Mouse (Mus musculus) cerebellum, adult 2 months (tissue): ENCODE results near the gene Prmt3. TPM values are rescaled to one million over a fixed set of nuclear protein-coding genes. Genes with fewer than 3 reads are reported as not detected.

Source experiments
- DNase-seq, 2 experiments: peaks; one replicate each; pipeline ENCODE4 v3.0.0; 2021
- H3K27ac ChIP-seq: fragments of 200-500 bp; 2 replicates; pipeline ENCODE4 v1.5.1; 2012; ENCODE audit warnings: low read length, control low read depth, inconsistent platforms; ENCODE audit not compliant: insufficient read depth
- H3K27me3 ChIP-seq: fragments of 200-500 bp; 2 replicates; pipeline ENCODE4 v1.6.1; 2012; ENCODE audit warnings: inconsistent platforms, mild to moderate bottlenecking, low read length, moderate library complexity; ENCODE audit not compliant: control insufficient read depth, insufficient read depth
- H3K4me1 ChIP-seq: fragments of 200-500 bp; 2 replicates; pipeline ENCODE4 v1.6.1; 2011; ENCODE audit warnings: low read length; ENCODE audit not compliant: control insufficient read depth, insufficient read depth
- H3K4me3 ChIP-seq: fragments of 200-500 bp; replicated peaks from 2 replicates; pipeline ENCODE3; 2011; ENCODE audit warnings: mild to moderate bottlenecking, low read depth, low read length, control low read depth; ENCODE audit not compliant: insufficient read depth
- CTCF ChIP-seq: fragments of 200-500 bp; IDR thresholded peaks from 2 replicates; pipeline ENCODE4 v1.5.1; 2011; ENCODE audit warnings: low read depth, mild to moderate bottlenecking, control low read depth, low read length, moderate library complexity, borderline replicate concordance; ENCODE audit not compliant: insufficient read depth
- POLR2A ChIP-seq: fragments of 200-500 bp; IDR thresholded peaks from 2 replicates; pipeline ENCODE4 v1.6.1; 2011; ENCODE audit warnings: low read length, control low read depth, borderline replicate concordance; ENCODE audit not compliant: insufficient read depth
- WGBS: fragments of 180-500 bp; shearing (Covaris S2); methylation state at CpG from one replicate; pipeline ENCODE4 v1.1.7; 2018; 5-methylcytosine and 5-hydroxymethylcytosine counted together
- polyA plus RNA-seq: library from polyadenylated mRNA; depleted of rRNA; stranded (reverse); fragments of >200 nt; gene quantifications from 2 replicates; pipeline ENCODE4 v1.2.3, GENCODE M21; 2012

Prmt3 gene
- polyA plus RNA-seq, 1 experiment: 31.1 TPM

DNA sequence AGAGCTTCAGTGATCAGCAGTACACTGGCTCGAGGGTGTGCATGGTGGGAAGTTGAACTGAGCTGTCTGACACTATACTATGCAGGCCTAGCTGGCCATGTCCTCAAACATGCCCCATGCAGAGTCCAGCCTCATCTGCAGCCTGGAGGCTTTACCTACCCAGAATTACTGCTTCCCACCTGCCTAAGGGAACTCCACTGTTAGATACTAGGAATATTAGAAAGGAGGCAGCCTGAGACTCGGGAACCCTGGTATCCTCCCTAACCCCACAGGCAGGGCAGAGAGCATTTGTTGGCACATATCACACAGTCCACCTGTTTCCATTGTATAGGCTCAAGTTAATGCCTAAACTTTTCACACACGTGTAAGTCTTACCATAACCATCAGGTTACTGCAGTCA, 561 bp upstream of the Prmt3 start:
- no peaks in the 10 kb centered on the region for H3K27me3 ChIP-seq
- no peak overlapping the region for H3K4me3 ChIP-seq
- H3K4me1 ChIP-seq: no peaks in the 10 kb centered on the region
- TF ChIP-seq POLR2A (no peak), CTCF (no peak)
- no peak overlapping the region for H3K27ac ChIP-seq
- no peak for DNase-seq
- WGBS: 37% methylated on average over 3 of the region's 3 CpGs

DNA sequence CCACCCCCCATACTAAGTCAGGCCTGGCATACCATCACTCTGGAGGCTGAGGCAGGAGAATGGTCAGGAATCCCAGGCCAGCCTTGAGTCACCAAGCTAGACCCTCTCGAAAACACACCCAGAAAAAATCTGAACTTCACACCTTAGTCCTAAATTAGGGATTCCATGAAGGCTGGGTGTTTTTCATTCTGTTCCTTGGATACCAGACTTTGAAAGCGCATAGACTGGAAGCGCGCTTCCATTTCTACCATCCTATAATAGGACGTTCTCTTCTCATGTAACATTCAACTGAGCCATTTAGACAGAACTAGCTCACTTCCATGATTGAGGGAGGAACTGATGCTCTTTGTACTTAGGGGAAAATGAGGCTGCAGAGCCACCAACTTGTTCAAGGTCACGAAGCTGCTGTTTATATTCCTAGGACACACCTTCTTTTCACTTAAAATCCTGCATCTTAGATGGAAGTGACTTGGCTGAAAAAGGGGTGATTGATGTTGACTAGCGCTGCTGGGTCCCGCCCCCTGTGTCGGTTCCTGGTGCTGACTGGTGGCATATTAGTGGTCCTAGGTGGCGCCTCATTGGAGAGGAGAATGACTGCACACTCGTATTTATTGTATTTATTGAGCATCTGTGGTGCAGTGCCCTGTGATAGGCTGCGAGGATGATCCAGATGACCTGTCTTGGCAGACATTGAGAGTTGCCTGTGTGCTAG, 914 bp downstream of the Prmt3 start:
- no peak for DNase-seq
- no peak for TF ChIP-seq POLR2A
- no peak for TF ChIP-seq CTCF
- 74% methylated on average over 12 of the region's 12 CpGs for WGBS

DNA sequence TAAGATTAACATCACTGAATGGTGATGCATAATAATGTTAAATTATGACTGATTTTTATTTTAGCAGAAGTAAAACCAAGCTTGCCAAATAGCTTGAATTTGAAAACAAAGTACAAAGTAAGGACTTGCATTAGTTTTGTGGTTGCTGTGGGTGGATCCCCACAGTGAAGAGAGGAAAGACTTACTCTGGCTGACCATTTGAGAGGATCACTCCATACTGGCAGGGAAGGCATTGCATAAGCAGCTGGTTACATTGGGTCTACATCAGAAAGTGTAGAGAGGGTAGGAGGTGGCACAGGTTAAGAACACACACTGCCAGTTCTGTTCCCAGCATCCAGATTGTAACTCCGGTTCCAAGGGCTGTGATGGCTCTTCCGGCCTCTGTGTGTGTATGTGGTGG, 4.9 kb downstream of the Prmt3 start:
- no peak for TF ChIP-seq POLR2A
- no peak for TF ChIP-seq CTCF
- no peak overlapping the region for H3K27ac ChIP-seq
- no peaks in the 10 kb centered on the region for H3K27me3 ChIP-seq
- H3K4me3 ChIP-seq: no peak overlapping the region
- WGBS: 97% methylated on average over 2 of the region's 2 CpGs
- no peaks in the 10 kb centered on the region for H3K4me1 ChIP-seq
- no peak for DNase-seq

More for the DNA sequence above, 914 bp downstream of the Prmt3 start:
- no peak overlapping the region for H3K27ac ChIP-seq
- H3K4me3 ChIP-seq: peak overlapping the region; percentile 68
- no peaks in the 10 kb centered on the region for H3K27me3 ChIP-seq
- no peaks in the 10 kb centered on the region for H3K4me1 ChIP-seq

DNA sequence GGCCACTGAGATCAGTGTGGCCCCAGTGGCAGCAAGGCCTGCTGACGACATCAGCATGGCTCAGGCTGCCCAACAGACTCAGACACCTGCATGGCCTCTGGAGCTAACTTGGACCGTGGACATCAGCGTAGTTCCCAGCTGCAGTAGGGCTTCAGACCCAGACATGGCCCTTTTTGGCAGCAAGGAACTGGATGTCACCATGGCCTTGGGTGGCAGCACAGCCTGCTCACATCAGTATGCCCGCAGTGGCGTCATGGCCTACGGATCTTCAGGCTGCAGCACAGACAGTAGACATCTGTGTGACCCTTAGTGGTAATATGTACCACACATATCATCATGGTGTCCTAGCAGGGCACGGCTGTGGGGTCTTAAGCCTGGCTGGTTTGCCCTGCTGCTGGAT, 7.0 kb downstream of the Prmt3 start:
- no peak overlapping the region for H3K27ac ChIP-seq
- no peaks in the 10 kb centered on the region for H3K4me1 ChIP-seq
- no peak for DNase-seq
- no peak for TF ChIP-seq CTCF
- no peak for TF ChIP-seq POLR2A
- no peaks in the 10 kb centered on the region for H3K27me3 ChIP-seq
- 91% methylated on average over 7 of the region's 7 CpGs for WGBS
- no peak overlapping the region for H3K4me3 ChIP-seq

DNA sequence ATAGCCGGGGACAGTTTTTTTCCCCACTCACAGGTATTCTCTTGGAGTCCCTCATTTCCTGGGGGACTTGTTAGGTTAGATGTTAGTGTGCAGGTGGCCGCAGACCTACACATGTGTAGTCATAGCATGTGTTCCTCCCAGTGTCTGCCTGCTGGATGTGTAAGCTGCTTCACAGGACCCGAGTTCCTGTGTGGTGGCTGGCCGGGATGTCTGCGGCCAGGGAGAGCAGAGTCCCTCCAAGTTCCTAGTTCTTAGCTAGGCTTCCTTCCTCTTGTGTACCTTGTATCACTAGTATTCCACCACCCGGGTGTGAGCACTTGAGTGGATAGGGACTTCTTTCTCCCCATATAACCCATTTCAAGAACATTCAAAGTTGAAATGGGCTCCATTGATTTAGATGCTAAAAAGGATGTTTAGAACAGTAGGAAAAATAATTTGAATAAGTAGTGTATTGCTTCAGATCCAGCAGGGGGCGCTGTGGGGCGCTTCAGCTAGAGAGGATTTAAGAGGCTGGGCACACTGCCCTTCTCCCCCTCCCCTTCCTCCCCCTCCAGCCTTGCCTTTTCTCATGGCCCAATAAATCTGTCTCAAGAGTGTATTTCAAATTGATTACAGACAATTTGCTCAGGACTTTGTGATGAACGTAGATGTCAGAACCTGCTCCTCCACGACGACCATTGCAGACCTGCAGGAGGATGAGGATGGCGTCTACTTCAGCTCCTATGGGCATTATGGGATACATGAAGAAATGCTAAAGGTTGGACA, 8.7 kb downstream of the Prmt3 start:
- Histone ChIP-seq H3K4me1 (no peaks in the 10 kb centered on the region), H3K27ac (no peak overlapping the region), H3K27me3 (no peaks in the 10 kb centered on the region), H3K4me3 (no peak overlapping the region)
- no peak for DNase-seq
- 54% methylated on average over 12 of the region's 12 CpGs for WGBS
- TF ChIP-seq POLR2A (no peak), CTCF (peak; percentile 24; the same call in 1 of the 2 replicates)

DNA sequence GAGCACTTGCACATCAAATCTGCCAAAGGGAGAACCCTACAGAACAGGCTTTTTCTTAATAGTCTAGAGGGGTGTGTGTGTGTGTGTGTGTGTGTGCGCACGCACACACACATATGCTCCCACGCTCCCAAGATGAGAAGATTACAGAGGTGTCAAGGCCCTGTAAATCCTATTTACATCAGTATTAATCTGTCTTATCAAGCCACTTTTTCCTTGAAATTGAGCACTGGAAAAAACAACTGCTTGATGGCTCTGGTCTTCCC, 9.2 kb downstream of the Prmt3 start:
- no peak overlapping the region for H3K27ac ChIP-seq
- DNase-seq: no peak
- WGBS: 95% methylated on average over 3 of the region's 3 CpGs
- H3K27me3 ChIP-seq: no peaks in the 10 kb centered on the region
- TF ChIP-seq CTCF (no peak), POLR2A (no peak)
- H3K4me1 ChIP-seq: no peaks in the 10 kb centered on the region
- no peak overlapping the region for H3K4me3 ChIP-seq

DNA sequence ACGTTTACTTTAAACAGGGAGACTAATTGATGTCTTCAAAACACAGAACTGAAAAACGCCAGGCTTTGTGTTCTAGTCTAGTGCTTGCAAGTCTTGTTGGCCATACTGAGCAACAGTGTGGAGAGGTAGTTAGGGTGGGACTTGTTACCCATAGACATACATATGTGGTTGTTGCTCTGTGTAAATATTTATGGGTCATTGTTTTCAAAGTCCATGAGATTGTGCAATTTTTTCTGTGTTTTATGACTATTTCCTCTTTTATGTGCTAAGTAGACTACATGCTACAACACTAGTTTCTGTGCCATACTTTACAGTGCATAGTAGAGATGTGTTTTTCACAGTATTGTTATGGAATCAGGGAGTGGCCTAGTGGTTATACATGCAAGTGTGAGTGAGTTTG, 16.2 kb downstream of the Prmt3 start:
- 92% methylated on average over 2 of the region's 2 CpGs for WGBS
- TF ChIP-seq CTCF (no peak), POLR2A (no peak)
- Histone ChIP-seq H3K4me1 (no peaks in the 10 kb centered on the region), H3K27ac (no peak overlapping the region), H3K4me3 (no peak overlapping the region), H3K27me3 (no peaks in the 10 kb centered on the region)
- DNase-seq: no peak

DNA sequence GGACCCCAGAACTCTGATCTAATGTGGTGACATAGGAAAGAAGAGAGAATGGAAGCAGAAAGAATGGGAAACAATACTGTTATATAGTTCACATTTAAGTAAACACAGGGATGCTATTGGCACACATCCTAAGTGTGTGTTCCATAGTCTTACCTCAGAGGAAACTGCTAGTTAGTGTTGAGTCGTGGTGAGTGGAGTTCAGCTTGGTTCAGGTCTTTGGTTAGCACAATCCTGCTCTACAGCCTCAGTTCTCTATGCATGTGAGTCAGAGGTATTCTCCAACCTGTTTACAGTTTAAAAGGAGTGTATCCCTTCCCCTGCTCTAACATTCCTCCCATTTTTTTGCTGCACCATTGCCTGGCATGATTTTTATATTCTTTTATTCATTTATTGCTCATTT, 19.0 kb downstream of the Prmt3 start:
- no peaks in the 10 kb centered on the region for H3K4me1 ChIP-seq
- DNase-seq: no peak
- H3K27me3 ChIP-seq: no peaks in the 10 kb centered on the region
- no peak overlapping the region for H3K4me3 ChIP-seq
- 81% methylated on average over 1 of the region's 1 CpGs for WGBS
- TF ChIP-seq POLR2A (no peak), CTCF (no peak)
- no peak overlapping the region for H3K27ac ChIP-seq
